In the genomic region with DNA sequence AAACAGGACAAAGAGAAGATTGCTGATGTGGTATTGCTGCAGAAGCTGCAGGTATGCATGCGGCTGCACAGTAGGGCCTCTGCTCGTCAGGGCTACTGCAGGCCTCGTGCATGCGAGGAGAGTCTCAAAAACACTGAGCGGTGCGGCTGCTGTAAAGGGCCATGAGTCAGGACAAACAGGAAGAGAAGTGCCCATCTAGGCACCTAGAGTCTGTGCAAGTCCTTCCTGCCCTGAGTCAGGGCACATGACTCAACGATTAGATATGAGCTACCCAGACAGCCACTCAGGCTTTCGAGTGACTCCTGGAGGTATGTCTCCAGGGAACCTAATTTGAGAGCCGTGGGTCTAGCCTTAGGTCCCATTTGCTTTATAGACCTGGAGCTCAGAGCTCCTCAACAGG, we compare ENCODE assay signal across 13 mouse cellular contexts. TPM values are rescaled to one million over a fixed set of nuclear protein-coding genes. Genes with fewer than 3 reads are reported as not detected.
DNase-seq lines count a peak whose midpoint lies in the region; ATAC-seq and TF ChIP-seq lines count a peak whose summit lies in the region.
"Had no signal": no experiment of that assay in that cellular context is flagged by ENCODE, and none has a peak within 500 bp of the region (broad histone marks: within the 10 kb centered on the region; RNA-seq: fewer than 3 reads in every experiment).

No protein-coding gene starts in this region.

- H3K4me2 ChIP-seq in lung, embryonic 14.5 days, result no peak overlapping the region
- H3K4me2 ChIP-seq: hindbrain, embryonic 12.5 days; liver, embryonic 12.5 days; neural tube, embryonic 12.5 days had no signal

- no peak overlapping the region for H3K9ac ChIP-seq in lung, embryonic 14.5 days
- no peak overlapping the region for H3K9ac ChIP-seq in MEL (ENCODE audit: control insufficient read depth, low read depth, low read length, poor library complexity, severe bottlenecking)
- H3K9ac ChIP-seq: hindbrain, embryonic 12.5 days; liver, embryonic 12.5 days; neural tube, embryonic 12.5 days had no signal

- no peak for ATAC-seq in lung, embryonic 14.5 days (ENCODE audit: insufficient read depth)
- ATAC-seq in common myeloid progenitor, adult 5-6 weeks (replicated peaks; ENCODE audit: low read depth, poor library complexity, severe bottlenecking), result peak; percentile 46
- ATAC-seq: liver, embryonic 12.5 days had no signal

- TF ChIP-seq POLR2A in MEL (IDR thresholded peaks at IDR 0.05; ENCODE audit: control insufficient read depth in 1 of 2, insufficient read depth in 1 of 2, low read depth in 1 of 2, low read length in 2 of 2, poor library complexity in 1 of 2), result no peak
- no peak for TF ChIP-seq POLR2A in thymus, adult 2 months (IDR thresholded peaks at IDR 0.05; ENCODE audit: control insufficient read depth, extremely low read depth, insufficient read depth, low read length, poor library complexity)

- no peak overlapping the region for H3K4me3 ChIP-seq in lung, embryonic 14.5 days (ENCODE audit: low read depth, low read length)
- no peak overlapping the region for H3K4me3 ChIP-seq in MEL (ENCODE audit: control insufficient read depth in 1 of 2, insufficient read depth in 1 of 2, low read depth in 2 of 2, low read length in 2 of 2)
- no peak overlapping the region for H3K4me3 ChIP-seq in thymus, adult 2 months (ENCODE audit: control insufficient read depth, insufficient read depth, low read length)
- H3K4me3 ChIP-seq: hindbrain, embryonic 12.5 days; liver, embryonic 12.5 days; neural tube, embryonic 12.5 days had no signal

- no peaks in the 10 kb centered on the region for H3K27me3 ChIP-seq in lung, embryonic 14.5 days (ENCODE audit: insufficient read depth, low read length)
- no peaks in the 10 kb centered on the region for H3K27me3 ChIP-seq in MEL (ENCODE audit: control insufficient read depth in 1 of 2, insufficient read depth in 2 of 2, low read length in 2 of 2)
- no peaks in the 10 kb centered on the region for H3K27me3 ChIP-seq in thymus, adult 2 months (ENCODE audit: control insufficient read depth, insufficient read depth, low read length)
- H3K27me3 ChIP-seq: hindbrain, embryonic 12.5 days; liver, embryonic 12.5 days; neural tube, embryonic 12.5 days had no signal

- no peak for TF ChIP-seq CTCF in lung, embryonic 14.5 days (IDR thresholded peaks at IDR 0.05; ENCODE audit: low read depth)
- TF ChIP-seq CTCF in MEL (IDR thresholded peaks at IDR 0.05 in 2 of 3, conservative IDR thresholded peaks at IDR 0.05 in 1 of 3; ENCODE audit: control insufficient read depth in 1 of 3, insufficient read depth in 1 of 3, low read depth in 2 of 3, low read length in 3 of 3, poor library complexity in 1 of 3, severe bottlenecking in 1 of 3), result no peak
- no peak for TF ChIP-seq CTCF in thymus, adult 2 months (IDR thresholded peaks at IDR 0.05; ENCODE audit: borderline replicate concordance, control insufficient read depth, extremely low read depth, insufficient read depth, low read length, poor library complexity)

- no peaks in the 10 kb centered on the region for H3K9me3 ChIP-seq in lung, embryonic 14.5 days (ENCODE audit: low read depth, low read length)
- H3K9me3 ChIP-seq in MEL (replicated peaks; ENCODE audit: insufficient read depth, low read length), result no peaks in the 10 kb centered on the region
- H3K9me3 ChIP-seq: hindbrain, embryonic 12.5 days; liver, embryonic 12.5 days; neural tube, embryonic 12.5 days had no signal

- H3K4me1 ChIP-seq in lung, embryonic 14.5 days (ENCODE audit: insufficient read depth), result no peaks in the 10 kb centered on the region
- H3K4me1 ChIP-seq in MEL (ENCODE audit: control insufficient read depth in 1 of 2, insufficient read depth in 2 of 2, low read length in 2 of 2), result peaks cover 0 to 22% of the 10 kb centered on the region in 2 experiments; a peak in 3 of 4 replicates
- peaks cover 25% of the 10 kb centered on the region for H3K4me1 ChIP-seq in thymus, adult 2 months (replicated peaks; ENCODE audit: control insufficient read depth, insufficient read depth, low read length)
- H3K4me1 ChIP-seq: hindbrain, embryonic 12.5 days; neural tube, embryonic 12.5 days had no signal

- H3K27ac ChIP-seq in lung, embryonic 14.5 days (ENCODE audit: low read depth), result no peak overlapping the region
- peak overlapping the region; percentile 43 for H3K27ac ChIP-seq in MEL (ENCODE audit: control insufficient read depth, low read depth, low read length)
- H3K27ac ChIP-seq in thymus, adult 2 months (ENCODE audit: control insufficient read depth, insufficient read depth, low read length), result no peak overlapping the region
- H3K27ac ChIP-seq: hindbrain, embryonic 12.5 days; liver, embryonic 12.5 days; neural tube, embryonic 12.5 days had no signal

- intact Hi-C loops in left cerebral cortex, postnatal 4 days (cut with DNase I), result no loop called here

- DNase-seq in lung, embryonic 14.5 days, result peak; percentile 30
- no peak for DNase-seq in lung, postnatal 10 days
- DNase-seq in MEL (ENCODE audit: low read depth, low spot score), result peak; percentile 64
- peak; percentile 40 for DNase-seq in naive thymus-derived CD4-positive, alpha-beta T cell, adult 2 months (ENCODE audit: low read depth)
- no peak for DNase-seq in thymus, adult 2 months
- DNase-seq in left cerebral cortex, postnatal 4 days, result no peak
- no peak for DNase-seq in frontal cortex, postnatal 14 days (ENCODE audit: low spot score in 2 of 2)
- DNase-seq: spleen, adult 18-20 months; thymus, postnatal 4 days had no signal

- TF ChIP-seq EP300 in MEL (IDR thresholded peaks at IDR 0.05; ENCODE audit: low read depth in 1 of 2, low read length in 2 of 2), result no peak

- H3K79me2 ChIP-seq in MEL (ENCODE audit: control insufficient read depth, insufficient read depth, low read length, poor library complexity), result no peaks in the 10 kb centered on the region

- TF ChIP-seq RAD21 in MEL (IDR thresholded peaks at IDR 0.05; ENCODE audit: low read depth, low read length), result no peak

- WGBS in lung, embryonic 14.5 days, result 56% methylated on average over 9 of the region's 9 CpGs
- WGBS in thymus, adult 2 months, result 34% methylated on average over 9 of the region's 9 CpGs

- H3K36me3 ChIP-seq in lung, embryonic 14.5 days (ENCODE audit: insufficient read depth), result no peaks in the 10 kb centered on the region
- H3K36me3 ChIP-seq in MEL (ENCODE audit: control insufficient read depth in 1 of 2, insufficient read depth in 2 of 2, low read length in 2 of 2), result peaks cover 0 to 12% of the 10 kb centered on the region in 2 experiments; a peak in 2 of 4 replicates
- H3K36me3 ChIP-seq in thymus, adult 2 months (ENCODE audit: control insufficient read depth, insufficient read depth, low read length), result no peaks in the 10 kb centered on the region
- H3K36me3 ChIP-seq: hindbrain, embryonic 12.5 days; liver, embryonic 12.5 days; neural tube, embryonic 12.5 days had no signal

TF ChIP-seq in MEL, 35 proteins besides CTCF, POLR2A, EP300 and RAD21:
- 0 out of 2 replicates have a peak, but pooled peaks have one; percentile 30 for TF ChIP-seq MAX (IDR thresholded peaks at IDR 0.05; ENCODE audit: low read length)
- TF ChIP-seq ZNF384 (IDR thresholded peaks at IDR 0.05; ENCODE audit: low read depth, low read length), result no peak
- peak; percentile 72 for TF ChIP-seq USF1 (IDR thresholded peaks at IDR 0.05; ENCODE audit: low read depth, low read length)

RNA-seq across cellular contexts. Expression of gene Itpr3, which starts 26.5 kb away (rescaled TPM):
- polyA plus RNA-seq in lung, embryonic 14.5 days (2014; fragmentation: Nextera tagmentation; extraction: Ambion mirVana), result 5.1 and 5.8 TPM in 2 replicates
- 7.3 and 9.7 TPM in 2 replicates for total RNA-seq in MEL (2012; rRNA removed)
- 10 to 100 TPM in 1 of 2 experiments, not detected in 1; 11.4 TPM for polyA plus RNA-seq in MEL (2012; ENCODE audit: insufficient read depth in 1 of 2, insufficient read length in 2 of 2, low read depth in 1 of 2, low replicate concordance in 2 of 2, missing spikeins in 1 of 2)
- total RNA-seq in common myeloid progenitor, adult 5-6 weeks (2017), result 6.9 and 13.2 TPM in 2 replicates
- 42.0 and 54.2 TPM in 2 replicates for polyA plus RNA-seq in thymus, adult 2 months (2012; rRNA removed)
- total RNA-seq in left cerebral cortex, postnatal 4 days (2021), result 1 to 10 TPM; 2.2 to 2.8 TPM

RNA-seq across cellular contexts. Expression of gene Uqcc2, which starts 50.1 kb away (rescaled TPM):
- polyA plus RNA-seq in lung, embryonic 14.5 days (2014; fragmentation: Nextera tagmentation; extraction: Ambion mirVana), result 309 and 315 TPM in 2 replicates
- 270 and 329 TPM in 2 replicates for total RNA-seq in MEL (2012; rRNA removed)
- 100 to 1,000 TPM in 1 of 2 experiments, not detected in 1; 176 TPM for polyA plus RNA-seq in MEL (2012; ENCODE audit: insufficient read depth in 1 of 2, insufficient read length in 2 of 2, low read depth in 1 of 2, low replicate concordance in 2 of 2, missing spikeins in 1 of 2)
- total RNA-seq in common myeloid progenitor, adult 5-6 weeks (2017), result 74.7 and 143 TPM in 2 replicates
- 119 and 152 TPM in 2 replicates for polyA plus RNA-seq in thymus, adult 2 months (2012; rRNA removed)
- total RNA-seq in left cerebral cortex, postnatal 4 days (2021), result 100 to 1,000 TPM; 170 to 186 TPM

RNA-seq across cellular contexts. Expression of gene Bak1, which starts 54.8 kb away (rescaled TPM):
- polyA plus RNA-seq in lung, embryonic 14.5 days (2014; fragmentation: Nextera tagmentation; extraction: Ambion mirVana), result 12.0 and 13.8 TPM in 2 replicates
- 66.8 and 75.4 TPM in 2 replicates for total RNA-seq in MEL (2012; rRNA removed)
- polyA plus RNA-seq in MEL (2012; ENCODE audit: insufficient read depth in 1 of 2, insufficient read length in 2 of 2, low read depth in 1 of 2, low replicate concordance in 2 of 2, missing spikeins in 1 of 2), result 100 to 1,000 TPM in 1 of 2 experiments, not detected in 1; 150 TPM
- total RNA-seq in common myeloid progenitor, adult 5-6 weeks (2017), result 43.9 and 53.3 TPM in 2 replicates
- polyA plus RNA-seq in thymus, adult 2 months (2012; rRNA removed), result 118 and 131 TPM in 2 replicates
- total RNA-seq in left cerebral cortex, postnatal 4 days (2021), result 10 to 100 TPM; 30.0 to 33.9 TPM

Comparison
In these comparisons a context has a peak if more than half of its experiments do, and no peak if none do; other contexts are left out.
1. DNase-seq: peak in lung, embryonic 14.5 days (single experiment), MEL (single experiment) and naive thymus-derived CD4-positive, alpha-beta T cell, adult 2 months (single experiment); none in lung, postnatal 10 days (single experiment), thymus, adult 2 months (single experiment), left cerebral cortex, postnatal 4 days (single experiment) and frontal cortex, postnatal 14 days (0 of 2).